ENCODE assay signal across 8 mouse cellular contexts in genomic region chr11:97441036-97441657, GRCm38 (mm10). TPM values are rescaled to one million over a fixed set of nuclear protein-coding genes. Genes with fewer than 3 reads are reported as not detected.
DNase-seq lines count a peak whose midpoint lies in the region; ATAC-seq and TF ChIP-seq lines count a peak whose summit lies in the region.

No protein-coding gene starts in this region.

- TF ChIP-seq CTCF in kidney, postnatal 0 days (IDR thresholded peaks at IDR 0.05; ENCODE audit: low read depth) = no peak

- peak overlapping the region; percentile 90 for H3K27ac ChIP-seq in kidney, postnatal 0 days
- H3K27ac ChIP-seq in hindbrain, embryonic 16.5 days (ENCODE audit: low read depth, low read length) = no peak overlapping the region
- H3K27ac ChIP-seq in lung, embryonic 15.5 days = peak overlapping the region; percentile 95

- no peak for DNase-seq in kidney, postnatal 0 days (ENCODE audit: low spot score)
- no peak for DNase-seq in kidney, adult 9 months
- DNase-seq in Muller cell, postnatal 12 days (ENCODE audit: inconsistent ontology term) = peak; percentile 89
- DNase-seq in testis, postnatal 10 days (ENCODE audit: low spot score) = peak; percentile 76

- H3K4me3 ChIP-seq in kidney, postnatal 0 days (replicated peaks; ENCODE audit: low read depth, low read length) = peak overlapping the region; percentile 67
- H3K4me3 ChIP-seq in hindbrain, embryonic 16.5 days (ENCODE audit: low read length) = peak overlapping the region; percentile 41
- peak overlapping the region; percentile 67 for H3K4me3 ChIP-seq in lung, embryonic 15.5 days

- ATAC-seq in kidney, postnatal 0 days (replicated peaks; ENCODE audit: low FRiP score, low read depth) = no peak
- ATAC-seq in erythroblast, adult 5-6 weeks (replicated peaks; ENCODE audit: low FRiP score, poor library complexity, severe bottlenecking) = 0 out of 2 replicates have a peak, but pooled peaks have one; percentile 21
- ATAC-seq in hindbrain, embryonic 16.5 days = no peak
- no peak for ATAC-seq in lung, embryonic 15.5 days (ENCODE audit: borderline replicate concordance, extremely low read depth, low FRiP score, low TSS enrichment)
- ATAC-seq in megakaryocyte-erythroid progenitor cell, adult 5-6 weeks (replicated peaks; ENCODE audit: low FRiP score, low TSS enrichment, poor library complexity, severe bottlenecking) = no peak

- peaks cover 66% of the 10 kb centered on the region for H3K4me1 ChIP-seq in kidney, postnatal 0 days (replicated peaks; ENCODE audit: insufficient read depth, low read length)
- peaks cover 22% of the 10 kb centered on the region for H3K4me1 ChIP-seq in hindbrain, embryonic 16.5 days (ENCODE audit: control insufficient read depth, insufficient read depth, low read depth, low read length)
- peaks cover 64% of the 10 kb centered on the region for H3K4me1 ChIP-seq in lung, embryonic 15.5 days

- H3K36me3 ChIP-seq in kidney, postnatal 0 days (ENCODE audit: insufficient read depth, low read length) = peaks cover 20% of the 10 kb centered on the region; the same call in 1 of the 2 replicates
- no peaks in the 10 kb centered on the region for H3K36me3 ChIP-seq in hindbrain, embryonic 16.5 days (ENCODE audit: control insufficient read depth, insufficient read depth, low read length)
- H3K36me3 ChIP-seq in lung, embryonic 15.5 days = peaks cover 19% of the 10 kb centered on the region

- peak overlapping the region; percentile 79 for H3K4me2 ChIP-seq in kidney, postnatal 0 days (ENCODE audit: low read length)
- H3K4me2 ChIP-seq in hindbrain, embryonic 16.5 days (ENCODE audit: low read length) = peak overlapping the region; percentile 59
- H3K4me2 ChIP-seq in lung, embryonic 15.5 days = peak overlapping the region; percentile 78

- H3K27me3 ChIP-seq in kidney, postnatal 0 days (ENCODE audit: insufficient read depth, low read length) = no peaks in the 10 kb centered on the region
- H3K27me3 ChIP-seq in hindbrain, embryonic 16.5 days (replicated peaks; ENCODE audit: control insufficient read depth, insufficient read depth, low read length) = peaks cover 11% of the 10 kb centered on the region
- H3K27me3 ChIP-seq in lung, embryonic 15.5 days = no peaks in the 10 kb centered on the region

- H3K9me3 ChIP-seq in kidney, postnatal 0 days (replicated peaks; ENCODE audit: low read length) = no peaks in the 10 kb centered on the region
- no peaks in the 10 kb centered on the region for H3K9me3 ChIP-seq in hindbrain, embryonic 16.5 days (ENCODE audit: control insufficient read depth, low read length)
- H3K9me3 ChIP-seq in lung, embryonic 15.5 days = no peaks in the 10 kb centered on the region

- 36% methylated on average over 15 of the region's 15 CpGs for WGBS in kidney, postnatal 0 days
- 39% methylated on average over 15 of the region's 15 CpGs for WGBS in hindbrain, embryonic 16.5 days
- WGBS in lung, embryonic 15.5 days = 21% methylated on average over 15 of the region's 15 CpGs

- peak overlapping the region; percentile 82 for H3K9ac ChIP-seq in kidney, postnatal 0 days (ENCODE audit: low read depth, low read length)
- peak overlapping the region; percentile 5; the same call in 1 of the 2 replicates for H3K9ac ChIP-seq in hindbrain, embryonic 16.5 days (ENCODE audit: low read depth, low read length)
- H3K9ac ChIP-seq in lung, embryonic 15.5 days = peak overlapping the region; percentile 64

RNA-seq across cellular contexts. Expression of gene Arhgap23, which starts 25.8 kb away (rescaled TPM):
- 5.4 and 5.7 TPM in 2 replicates for polyA plus RNA-seq in kidney, postnatal 0 days (2015; fragmentation: Nextera tagmentation; extraction: Ambion mirVana)
- total RNA-seq in erythroblast, adult 5-6 weeks (2015; ENCODE audit: low replicate concordance) = 21.3 and 21.9 TPM in 2 replicates
- 25.6 and 30.2 TPM in 2 replicates for total RNA-seq in erythroblast, adult 5-6 weeks (2017; ENCODE audit: low replicate concordance)
- 8.5 and 9.4 TPM in 2 replicates for polyA plus RNA-seq in hindbrain, embryonic 16.5 days (2015; fragmentation: Nextera tagmentation; extraction: Ambion mirVana)
- polyA plus RNA-seq in lung, embryonic 15.5 days (2015; fragmentation: Nextera tagmentation; extraction: Ambion mirVana) = 7.0 and 7.4 TPM in 2 replicates
- total RNA-seq in megakaryocyte-erythroid progenitor cell, adult 5-6 weeks (2014; fragmentation: Nextera tagmentation) = 18.4 and 22.3 TPM in 2 replicates
- 3.9 and 14.5 TPM in 2 replicates for total RNA-seq in megakaryocyte-erythroid progenitor cell, adult 5-6 weeks (2017)

RNA-seq across cellular contexts. Expression of gene 4933428G20Rik, which starts 59.0 kb away (rescaled TPM):
- polyA plus RNA-seq in kidney, postnatal 0 days (2015; fragmentation: Nextera tagmentation; extraction: Ambion mirVana) = 0.08 and 0.28 TPM in 2 replicates
- not detected in 2 replicates for total RNA-seq in erythroblast, adult 5-6 weeks (2015; ENCODE audit: low replicate concordance)
- not detected in 2 replicates for total RNA-seq in erythroblast, adult 5-6 weeks (2017; ENCODE audit: low replicate concordance)
- 0.85 and 0.87 TPM in 2 replicates for polyA plus RNA-seq in hindbrain, embryonic 16.5 days (2015; fragmentation: Nextera tagmentation; extraction: Ambion mirVana)
- polyA plus RNA-seq in lung, embryonic 15.5 days (2015; fragmentation: Nextera tagmentation; extraction: Ambion mirVana) = 0.70 and 0.87 TPM in 2 replicates
- not detected in 2 replicates for total RNA-seq in megakaryocyte-erythroid progenitor cell, adult 5-6 weeks (2014; fragmentation: Nextera tagmentation)
- total RNA-seq in megakaryocyte-erythroid progenitor cell, adult 5-6 weeks (2017) = not detected in 2 replicates

Comparison
In these comparisons a context has a peak if more than half of its experiments do, and no peak if none do; other contexts are left out.
1. DNase-seq: peak in Muller cell, postnatal 12 days (single experiment) and testis, postnatal 10 days (single experiment); none in kidney, postnatal 0 days (single experiment) and kidney, adult 9 months (single experiment).
2. H3K9ac ChIP-seq: peak in every context shown above with its lines; median percentile 82 in kidney, postnatal 0 days; 64 in lung, embryonic 15.5 days; 5 in hindbrain, embryonic 16.5 days.
3. Peak in every context shown above with its lines, with median percentiles within 50 percentile points of each other: H3K4me2 ChIP-seq and H3K4me3 ChIP-seq.